Mouse (Mus musculus) adrenal gland (tissue): Measurements from ENCODE around the gene Enox1.

Experiments used
- intact Hi-C: fragments of 180-260 bp; cut with DNase I; formaldehyde crosslinking; loops from one replicate; pipeline ENCODE4 v1.15.1; 2025

Gene Enox1

GRCm38 (mm10) chr14:77669494-77669893 is 512.9 kb downstream of the Enox1 start:
- intact Hi-C loops: no loop called here

- intact Hi-C loops: no loop called here
Observed at GRCm38 (mm10) chr14:77670945-77671344, 514.4 kb downstream of the Enox1 start.

- intact Hi-C loops: no loop called here
Observed at GRCm38 (mm10) chr14:77671961-77672360, 515.4 kb downstream of the Enox1 start.

GRCm38 (mm10) chr14:77673138-77673537 is 516.6 kb downstream of the Enox1 start:
- intact Hi-C loops: no loop called here

- intact Hi-C loops: no loop called here
Observed at GRCm38 (mm10) chr14:77677951-77678350, 521.4 kb downstream of the Enox1 start.

GRCm38 (mm10) chr14:77679877-77680276 is 523.3 kb downstream of the Enox1 start:
- intact Hi-C loops: no loop called here

GRCm38 (mm10) chr14:77682888-77683555 is 526.5 kb downstream of the Enox1 start:
- intact Hi-C loops: no loop called here

GRCm38 (mm10) chr14:77689816-77690215 is 533.3 kb downstream of the Enox1 start:
- intact Hi-C loops: no loop called here

GRCm38 (mm10) chr14:77705006-77705405 is 548.4 kb downstream of the Enox1 start:
- intact Hi-C loops: no loop called here

- intact Hi-C loops: no loop called here
Observed at GRCm38 (mm10) chr14:77706511-77707246, 550.1 kb downstream of the Enox1 start.

- intact Hi-C loops: no loop called here
Observed at GRCm38 (mm10) chr14:77707279-77707678, 550.7 kb downstream of the Enox1 start.

- intact Hi-C loops: no loop called here
Observed at GRCm38 (mm10) chr14:77708354-77709150, 552.0 kb downstream of the Enox1 start.

GRCm38 (mm10) chr14:77714931-77715535 is 558.5 kb downstream of the Enox1 start:
- intact Hi-C loops: no loop called here

GRCm38 (mm10) chr14:77716981-77717380 is 560.4 kb downstream of the Enox1 start:
- intact Hi-C loops: no loop called here

GRCm38 (mm10) chr14:77718814-77719213 is 562.3 kb downstream of the Enox1 start:
- intact Hi-C loops: no loop called here

GRCm38 (mm10) chr14:77738056-77738455 is 581.5 kb downstream of the Enox1 start:
- intact Hi-C loops: no loop called here

- intact Hi-C loops: no loop called here
Observed at GRCm38 (mm10) chr14:77738751-77739365, 582.3 kb downstream of the Enox1 start.

GRCm38 (mm10) chr14:77739376-77739775 is 582.8 kb downstream of the Enox1 start:
- intact Hi-C loops: no loop called here

GRCm38 (mm10) chr14:77744638-77745240 is 588.2 kb downstream of the Enox1 start:
- intact Hi-C loops: no loop called here

GRCm38 (mm10) chr14:77748920-77749319 is 592.4 kb downstream of the Enox1 start:
- intact Hi-C loops: no loop called here
